Mouse (Mus musculus) layer of hippocampus, adult 11-12 months (tissue): Measurements from ENCODE around the gene Gm10447.

Experiments used
- DNase-seq: peaks from one replicate; pipeline ENCODE4 v3.0.0; 2022; ENCODE audit warnings: low spot score

Gm10447 gene

GRCm38 (mm10) chr11:53478383-53479170 is 21.7 kb upstream of the Gm10447 start:
- DNase-seq: no peak

GRCm38 (mm10) chr11:53477833-53478232 is 20.9 kb upstream of the Gm10447 start:
- DNase-seq: no peak

GRCm38 (mm10) chr11:53475620-53476019 is 18.7 kb upstream of the Gm10447 start:
- no peak for DNase-seq

- DNase-seq: no peak
Measured at GRCm38 (mm10) chr11:53472709-53473108, 15.8 kb upstream of the Gm10447 start.

- peak; percentile 96 for DNase-seq
Measured at GRCm38 (mm10) chr11:53469968-53470695, 13.2 kb upstream of the Gm10447 start, which contains the start of gene Gm9837. Gene Gm9837 (minus strand): TSS chr11:53470479.

- DNase-seq: peak; percentile 69
Measured at GRCm38 (mm10) chr11:53469294-53469967, 12.5 kb upstream of the Gm10447 start.

- DNase-seq: peak; percentile 82
Measured at GRCm38 (mm10) chr11:53466231-53466971, 9.5 kb upstream of the Gm10447 start.

- peak; percentile 52 for DNase-seq
Measured at GRCm38 (mm10) chr11:53463551-53464424, 6.9 kb upstream of the Gm10447 start.

GRCm38 (mm10) chr11:53461727-53462126 is 4.8 kb upstream of the Gm10447 start:
- no peak for DNase-seq

- DNase-seq: no peak
Measured at GRCm38 (mm10) chr11:53460192-53460591, 3.3 kb upstream of the Gm10447 start.

- no peak for DNase-seq
Measured at GRCm38 (mm10) chr11:53458996-53459395, 2.1 kb upstream of the Gm10447 start.

GRCm38 (mm10) chr11:53457372-53457954 is 553 bp upstream of the Gm10447 start:
- no peak for DNase-seq

- no peak for DNase-seq
Measured at GRCm38 (mm10) chr11:53453031-53453430, 3.9 kb downstream of the Gm10447 start.

- DNase-seq: no peak
Measured at GRCm38 (mm10) chr11:53452396-53452795, 4.5 kb downstream of the Gm10447 start.

GRCm38 (mm10) chr11:53451361-53451760 is 5.5 kb downstream of the Gm10447 start:
- no peak for DNase-seq

GRCm38 (mm10) chr11:53450070-53450705 is 6.7 kb downstream of the Gm10447 start:
- DNase-seq: no peak

- no peak for DNase-seq
Measured at GRCm38 (mm10) chr11:53448529-53448928, 8.4 kb downstream of the Gm10447 start.

GRCm38 (mm10) chr11:53447996-53448395 is 8.9 kb downstream of the Gm10447 start:
- no peak for DNase-seq

GRCm38 (mm10) chr11:53446183-53446582 is 10.7 kb downstream of the Gm10447 start:
- DNase-seq: no peak

- DNase-seq: no peak
Measured at GRCm38 (mm10) chr11:53445562-53445961, 11.3 kb downstream of the Gm10447 start.
